Mouse (Mus musculus) limb, embryonic 11.5 days (tissue): Measurements from ENCODE around the gene Grin2a. TPM values are rescaled to one million over a fixed set of nuclear protein-coding genes. Genes with fewer than 3 reads are reported as not detected.

Experiments
- ATAC-seq: fragments of 200-750 bp; cut with Nextera tagmentation; 2 replicates; pipeline ENCODE4 v1.8.0; 2017; ENCODE audit warnings: low read depth; ENCODE audit not compliant: insufficient number of reproducible peaks, low FRiP score, low TSS enrichment
- DNase-seq: peaks from one replicate; pipeline ENCODE4 v3.0.0-alpha.2; 2015; ENCODE audit warnings: low spot score
- H3K27ac ChIP-seq: fragments of 300-500 bp; sonication (generic); replicated peaks from 2 replicates; pipeline ENCODE4 v1.5.1; 2014; ENCODE audit warnings: low read depth, mild to moderate bottlenecking, low read length
- H3K27me3 ChIP-seq: fragments of 300-500 bp; sonication (generic); 2 replicates; pipeline ENCODE4 v1.6.1; 2014; ENCODE audit warnings: mild to moderate bottlenecking, low read length, mixed read lengths; ENCODE audit not compliant: control insufficient read depth, insufficient read depth
- H3K36me3 ChIP-seq: fragments of 300-500 bp; sonication (generic); 2 replicates; pipeline ENCODE4 v1.6.1; 2014; ENCODE audit warnings: mild to moderate bottlenecking, low read length, moderate library complexity, mixed read lengths; ENCODE audit not compliant: control insufficient read depth, insufficient read depth
- H3K4me1 ChIP-seq: fragments of 300-500 bp; sonication (generic); 2 replicates; pipeline ENCODE4 v1.6.1; 2014; ENCODE audit warnings: low read length, mixed read lengths; ENCODE audit not compliant: control insufficient read depth, insufficient read depth
- H3K4me2 ChIP-seq: fragments of 300-500 bp; sonication (generic); 2 replicates; pipeline ENCODE4 v1.6.1; 2014; ENCODE audit warnings: low read depth, mild to moderate bottlenecking, moderate library complexity; ENCODE audit not compliant: severe bottlenecking
- H3K4me3 ChIP-seq: fragments of 300-500 bp; sonication (generic); 2 replicates; pipeline ENCODE4 v1.5.1; 2014; ENCODE audit warnings: low read depth, low read length
- H3K9ac ChIP-seq: fragments of 300-500 bp; sonication (generic); 2 replicates; pipeline ENCODE4 v1.6.1; 2014; ENCODE audit warnings: mild to moderate bottlenecking, low read length
- H3K9me3 ChIP-seq: fragments of 300-500 bp; sonication (generic); 2 replicates; pipeline ENCODE4 v1.6.1; 2016; ENCODE audit warnings: low read length; ENCODE audit not compliant: control insufficient read depth
- WGBS: fragments of 180-500 bp; shearing (Covaris S2); extraction: QIAGEN DNeasy Blood & Tissue Kit; methylation state at CpG from one replicate; pipeline ENCODE4 v1.1.7; 2014; 5-methylcytosine and 5-hydroxymethylcytosine counted together
- polyA plus RNA-seq: library from polyadenylated mRNA; unstranded; fragments of >200 nt; fragmentation: Nextera tagmentation; extraction: Ambion mirVana; gene quantifications from 2 replicates; pipeline ENCODE4 v1.2.1, GENCODE M21; 2014

Grin2a gene
- polyA plus RNA-seq, 1 experiment from 2014 or later = 0.16 TPM

- H3K9ac ChIP-seq = no peak overlapping the region
- no peaks in the 10 kb centered on the region for H3K9me3 ChIP-seq
- no peak overlapping the region for H3K27ac ChIP-seq
- no peak for DNase-seq
- no peaks in the 10 kb centered on the region for H3K27me3 ChIP-seq
- H3K36me3 ChIP-seq = no peaks in the 10 kb centered on the region
- H3K4me3 ChIP-seq = no peak overlapping the region
- no peak for ATAC-seq
- WGBS = 77% methylated on average over 5 of the region's 5 CpGs
- H3K4me1 ChIP-seq = no peaks in the 10 kb centered on the region
- no peak overlapping the region for H3K4me2 ChIP-seq
These were observed 92.5 kb downstream of the Grin2a start for GRCm38 (mm10) chr16:9902680-9903463.

GRCm38 (mm10) chr16:9901433-9901832 lies 93.9 kb downstream of the Grin2a start:
- Histone ChIP-seq H3K4me3 (no peak overlapping the region), H3K9me3 (no peaks in the 10 kb centered on the region), H3K27ac (no peak overlapping the region), H3K9ac (no peak overlapping the region), H3K36me3 (no peaks in the 10 kb centered on the region), H3K4me1 (no peaks in the 10 kb centered on the region), H3K27me3 (no peaks in the 10 kb centered on the region), H3K4me2 (no peak overlapping the region)
- 58% methylated on average over 1 of the region's 1 CpGs for WGBS
- ATAC-seq (no peak), DNase-seq (no peak)

GRCm38 (mm10) chr16:9900996-9901395 lies 94.4 kb downstream of the Grin2a start:
- Histone ChIP-seq H3K4me2 (no peak overlapping the region), H3K36me3 (no peaks in the 10 kb centered on the region), H3K4me3 (no peak overlapping the region), H3K4me1 (no peaks in the 10 kb centered on the region), H3K27me3 (no peaks in the 10 kb centered on the region), H3K9me3 (no peaks in the 10 kb centered on the region), H3K9ac (no peak overlapping the region), H3K27ac (no peak overlapping the region)
- 82% methylated on average over 3 of the region's 3 CpGs for WGBS
- DNase-seq (no peak), ATAC-seq (no peak)

DNA sequence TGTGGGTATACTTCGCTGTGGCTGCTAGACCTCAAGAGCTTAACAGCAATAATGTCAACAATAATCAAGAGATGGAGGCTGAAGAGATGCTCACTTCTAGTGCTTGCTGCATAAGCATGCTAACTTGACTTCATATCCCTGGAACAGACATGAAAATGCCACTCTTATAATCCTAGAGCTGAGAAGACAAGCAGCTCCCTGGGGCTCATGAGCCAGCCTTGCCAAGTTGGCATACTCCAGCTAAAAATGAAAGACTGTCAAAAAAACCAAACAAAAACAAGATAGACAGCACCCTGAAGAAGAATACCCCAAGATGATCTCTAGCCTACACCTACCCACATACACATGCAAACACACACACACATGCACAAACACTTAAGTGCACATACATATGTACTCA lies 95.2 kb downstream of the Grin2a start:
- Histone ChIP-seq H3K9me3 (no peaks in the 10 kb centered on the region), H3K4me2 (no peak overlapping the region), H3K27ac (no peak overlapping the region), H3K4me3 (no peak overlapping the region), H3K9ac (no peak overlapping the region), H3K4me1 (no peaks in the 10 kb centered on the region), H3K36me3 (no peaks in the 10 kb centered on the region), H3K27me3 (no peaks in the 10 kb centered on the region)
- DNase-seq = no peak
- ATAC-seq = no peak
- 85% methylated on average over 1 of the region's 1 CpGs for WGBS

- ATAC-seq (no peak), DNase-seq (no peak)
- H3K36me3 ChIP-seq = no peaks in the 10 kb centered on the region
- no peaks in the 10 kb centered on the region for H3K9me3 ChIP-seq
- no peak overlapping the region for H3K4me3 ChIP-seq
- no peak overlapping the region for H3K4me2 ChIP-seq
- no peaks in the 10 kb centered on the region for H3K27me3 ChIP-seq
- WGBS = 76% methylated on average over 2 of the region's 2 CpGs
- H3K27ac ChIP-seq = no peak overlapping the region
- no peak overlapping the region for H3K9ac ChIP-seq
- no peaks in the 10 kb centered on the region for H3K4me1 ChIP-seq
These were observed 96.2 kb downstream of the Grin2a start for GRCm38 (mm10) chr16:9899176-9899575.

DNA sequence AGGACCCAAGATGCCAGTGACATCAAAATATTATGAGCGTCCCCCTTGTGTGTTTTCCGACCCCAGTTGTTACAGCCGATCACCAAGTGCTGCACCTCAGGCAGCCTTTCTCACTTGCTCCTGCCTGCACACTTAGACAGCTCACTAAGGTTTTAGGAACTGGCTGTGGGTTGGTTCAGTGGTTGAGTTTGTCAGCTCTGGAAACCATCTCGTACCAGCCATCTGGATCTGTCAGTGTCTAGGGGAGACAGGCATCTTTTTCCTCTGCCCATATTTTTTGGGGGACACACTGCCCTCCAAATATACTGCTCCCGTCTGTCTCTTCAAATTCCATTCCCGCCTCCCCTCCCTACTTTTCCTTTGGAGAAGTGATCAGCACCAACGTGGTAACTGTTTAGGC lies 99.8 kb downstream of the Grin2a start:
- H3K9me3 ChIP-seq = no peaks in the 10 kb centered on the region
- H3K4me2 ChIP-seq = no peak overlapping the region
- 74% methylated on average over 7 of the region's 7 CpGs for WGBS
- no peak for ATAC-seq
- no peaks in the 10 kb centered on the region for H3K27me3 ChIP-seq
- H3K9ac ChIP-seq = no peak overlapping the region
- H3K4me3 ChIP-seq = no peak overlapping the region
- no peaks in the 10 kb centered on the region for H3K4me1 ChIP-seq
- H3K27ac ChIP-seq = no peak overlapping the region
- DNase-seq = no peak
- H3K36me3 ChIP-seq = no peaks in the 10 kb centered on the region

- Histone ChIP-seq H3K9me3 (no peaks in the 10 kb centered on the region), H3K4me3 (no peak overlapping the region), H3K27ac (no peak overlapping the region), H3K4me1 (no peaks in the 10 kb centered on the region), H3K4me2 (no peak overlapping the region), H3K27me3 (no peaks in the 10 kb centered on the region), H3K36me3 (no peaks in the 10 kb centered on the region), H3K9ac (no peak overlapping the region)
- WGBS = 58% methylated on average over 4 of the region's 4 CpGs
- ATAC-seq (0 out of 2 replicates have a peak, but pooled peaks have one; percentile 57), DNase-seq (no peak)
These were observed 109.2 kb downstream of the Grin2a start for GRCm38 (mm10) chr16:9886155-9886554.

GRCm38 (mm10) chr16:9884141-9884540 lies 111.2 kb downstream of the Grin2a start:
- no peaks in the 10 kb centered on the region for H3K27me3 ChIP-seq
- no peak overlapping the region for H3K9ac ChIP-seq
- no peak overlapping the region for H3K4me3 ChIP-seq
- no peak for DNase-seq
- no peaks in the 10 kb centered on the region for H3K36me3 ChIP-seq
- no peak overlapping the region for H3K4me2 ChIP-seq
- H3K4me1 ChIP-seq = no peaks in the 10 kb centered on the region
- H3K27ac ChIP-seq = no peak overlapping the region
- ATAC-seq = no peak
- 97% methylated on average over 2 of the region's 2 CpGs for WGBS
- H3K9me3 ChIP-seq = no peaks in the 10 kb centered on the region

DNA sequence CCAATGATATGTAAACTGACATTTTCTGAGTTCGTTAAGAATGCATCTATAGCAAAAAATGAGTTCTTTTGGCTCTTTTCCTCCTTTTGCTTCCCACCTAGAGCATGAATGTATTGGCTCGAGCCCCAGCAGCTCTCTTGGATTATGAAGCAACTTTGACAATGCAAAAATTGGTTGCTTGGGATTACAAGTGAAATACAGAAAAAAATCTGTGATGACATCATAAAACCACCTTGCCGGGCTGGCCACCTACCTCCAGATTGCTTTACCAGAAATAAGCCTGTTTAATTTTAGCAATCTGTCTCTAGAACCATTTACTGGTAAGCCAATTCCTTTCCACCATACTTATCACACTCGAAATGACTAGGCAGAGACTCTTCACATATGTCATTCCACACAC lies 112.9 kb downstream of the Grin2a start:
- Histone ChIP-seq H3K9ac (no peak overlapping the region), H3K27ac (no peak overlapping the region), H3K4me1 (no peaks in the 10 kb centered on the region), H3K4me3 (no peak overlapping the region), H3K27me3 (no peaks in the 10 kb centered on the region), H3K9me3 (no peaks in the 10 kb centered on the region), H3K4me2 (no peak overlapping the region), H3K36me3 (no peaks in the 10 kb centered on the region)
- ATAC-seq (no peak), DNase-seq (no peak)
- 84% methylated on average over 4 of the region's 4 CpGs for WGBS
